Mouse (Mus musculus) monocyte, adult 5-6 weeks (primary cell): ENCODE results near the gene Ptprm. TPM values are rescaled to one million over a fixed set of nuclear protein-coding genes. Genes with fewer than 3 reads are reported as not detected.

Experiments used
- ATAC-seq: fragments of 153-309, 156-312 bp; replicated peaks from 2 replicates; pipeline ENCODE4 v1.8.0; 2017; ENCODE audit warnings: mild to moderate bottlenecking; ENCODE audit not compliant: low TSS enrichment, insufficient number of reproducible peaks, severe bottlenecking, poor library complexity, low FRiP score
- total RNA-seq: library from RNA; stranded (forward); fragments of 200-1000, 200-491, 200-594 nt; gene quantifications from 3 replicates; pipeline ENCODE4 v1.2.3, GENCODE M21; 2017

Gene Ptprm
- total RNA-seq: 0.49 TPM in 1 of 3 replicates, not detected in the others

- ATAC-seq: no peak
These were observed at the start of gene Ptprm for GRCm38 (mm10) chr17:67354451-67355011. Ptprm (minus strand) TSS chr17:67354457.

DNA sequence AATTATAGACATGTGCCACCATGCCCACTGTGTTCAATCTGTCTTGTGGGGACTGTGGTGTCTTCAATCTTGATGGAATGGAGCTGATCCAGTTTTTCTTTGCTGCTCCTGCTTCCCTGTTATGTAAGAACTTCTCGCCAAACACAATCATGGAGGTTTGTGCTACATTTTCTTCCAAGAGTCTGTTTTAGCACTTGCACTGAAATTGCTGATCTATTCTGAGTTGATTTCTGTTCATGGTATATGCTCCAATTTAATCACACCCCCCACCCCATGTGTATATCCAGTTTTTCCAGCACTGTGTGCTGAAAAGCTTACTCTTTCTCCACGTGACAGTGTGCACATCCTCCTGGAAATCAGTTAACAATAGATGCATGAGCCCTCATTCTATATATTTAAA lies 41.9 kb upstream of the Ptprm start:
- ATAC-seq: no peak

DNA sequence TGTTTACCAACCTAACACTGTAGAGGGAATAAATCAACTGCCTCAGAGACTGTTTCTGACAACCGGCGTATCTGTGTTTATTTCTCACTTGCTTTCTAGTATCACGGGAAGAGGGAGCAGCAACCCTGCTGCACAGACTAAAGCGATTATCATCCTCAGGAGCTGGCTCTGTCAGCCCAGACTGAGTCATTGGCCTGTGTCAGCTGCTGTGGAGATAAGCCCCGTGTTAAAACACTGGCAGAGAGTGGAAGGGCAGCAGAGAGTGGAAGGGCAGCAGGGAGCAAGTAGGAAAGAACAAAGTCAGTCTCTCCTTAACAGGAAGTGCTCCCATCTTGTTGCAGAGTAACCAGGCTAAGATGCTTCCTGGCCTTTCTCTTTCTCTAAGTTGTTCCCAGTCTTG lies 36.6 kb upstream of the Ptprm start:
- ATAC-seq: no peak

GRCm38 (mm10) chr17:67388171-67388570 lies 33.9 kb upstream of the Ptprm start:
- ATAC-seq: no peak

DNA sequence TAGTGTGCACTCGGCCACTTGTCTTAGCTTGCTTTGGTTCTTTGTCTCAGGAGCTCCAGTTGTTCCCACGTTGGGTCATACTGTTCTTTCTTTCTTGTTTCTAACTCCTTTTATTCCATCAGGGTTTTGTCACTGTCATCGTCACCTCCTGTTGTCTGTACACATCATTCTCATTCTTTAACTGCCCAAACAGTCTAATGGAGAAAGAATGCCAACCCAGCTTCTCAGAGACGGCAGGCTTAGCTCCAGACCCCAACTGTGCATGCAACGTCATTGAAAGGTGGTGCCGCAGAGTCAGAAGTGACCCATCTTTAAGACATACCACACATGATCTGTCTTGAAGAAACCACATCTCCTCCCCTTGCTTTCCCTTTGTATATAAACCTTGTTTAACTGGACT lies 31.0 kb upstream of the Ptprm start:
- no peak for ATAC-seq

DNA sequence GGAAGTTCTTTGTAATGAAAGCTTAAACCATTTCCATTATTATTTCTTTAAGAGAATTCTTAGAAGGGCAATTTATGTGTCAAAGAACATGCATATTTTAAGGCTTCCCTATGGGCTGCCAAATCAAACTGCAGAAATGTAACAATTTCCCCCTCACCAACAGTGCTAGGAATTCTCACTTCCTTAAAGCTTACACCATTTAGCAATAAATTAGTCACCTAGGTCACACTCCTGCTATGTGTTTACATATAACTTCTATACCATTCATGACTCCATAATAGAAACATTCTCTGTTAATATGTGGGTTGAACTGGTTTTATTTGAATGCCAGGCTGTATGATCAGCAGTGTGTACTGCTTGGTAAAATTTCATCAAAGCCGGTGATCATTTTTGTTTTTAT lies 29.4 kb upstream of the Ptprm start:
- ATAC-seq: no peak

GRCm38 (mm10) chr17:67381618-67382017 lies 27.4 kb upstream of the Ptprm start:
- no peak for ATAC-seq

- no peak for ATAC-seq
These were observed 13.6 kb upstream of the Ptprm start for GRCm38 (mm10) chr17:67367866-67368265.

GRCm38 (mm10) chr17:67364491-67364890 lies 10.2 kb upstream of the Ptprm start:
- ATAC-seq: no peak

DNA sequence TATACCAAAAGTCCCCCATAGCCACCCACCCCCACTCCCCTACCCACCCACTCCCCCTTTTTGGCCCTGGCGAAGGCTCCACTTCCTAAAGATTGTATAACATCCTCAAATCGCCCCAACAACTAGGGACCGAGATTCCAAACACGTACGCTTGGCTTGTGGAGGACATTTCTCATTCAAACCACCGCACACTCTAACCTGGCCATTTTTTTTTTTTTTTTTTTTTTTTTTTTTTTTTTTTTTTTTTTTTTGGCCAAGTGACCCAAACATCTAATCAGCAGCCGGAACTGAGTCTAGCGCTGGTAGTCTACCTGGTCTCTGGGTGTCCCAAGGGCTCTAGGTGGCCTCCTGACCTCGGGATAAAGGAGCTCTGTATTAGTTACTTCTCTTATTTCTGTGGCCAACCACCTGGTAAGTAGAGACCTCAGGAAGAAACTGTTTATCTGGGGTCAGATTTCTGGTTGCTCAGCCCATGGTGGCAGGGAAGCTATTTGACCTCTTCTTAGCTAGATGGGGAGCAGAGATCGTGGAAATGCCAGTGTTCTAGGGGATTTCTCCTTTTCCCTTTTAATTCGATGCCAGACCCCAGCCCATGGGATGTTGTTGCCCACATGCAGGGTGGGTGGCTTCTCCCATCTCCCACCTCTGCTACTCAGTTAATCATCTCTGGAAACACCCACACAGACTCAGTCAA lies 9.3 kb upstream of the Ptprm start:
- no peak for ATAC-seq

GRCm38 (mm10) chr17:67362131-67362530 lies 7.9 kb upstream of the Ptprm start:
- no peak for ATAC-seq

GRCm38 (mm10) chr17:67360606-67361005 lies 6.3 kb upstream of the Ptprm start:
- no peak for ATAC-seq

DNA sequence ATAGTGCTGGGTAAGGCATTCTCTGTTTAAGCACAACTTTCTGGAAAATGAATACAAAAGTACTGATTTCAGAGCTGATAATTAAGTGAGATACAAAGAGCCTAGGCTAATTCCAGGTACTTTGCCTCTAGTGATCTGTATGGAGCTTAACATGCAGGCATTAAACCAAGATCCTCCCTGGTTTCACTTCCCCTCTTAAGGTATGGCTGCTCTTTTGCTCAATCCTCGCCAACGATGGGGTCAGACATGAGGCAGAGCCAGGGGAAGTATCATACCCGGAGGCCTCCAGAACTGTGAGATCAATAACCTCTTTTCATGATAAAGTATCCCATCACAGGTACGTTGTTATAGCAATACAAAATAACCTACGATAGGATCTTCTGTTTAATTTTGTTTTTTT lies 5.3 kb upstream of the Ptprm start:
- no peak for ATAC-seq

DNA sequence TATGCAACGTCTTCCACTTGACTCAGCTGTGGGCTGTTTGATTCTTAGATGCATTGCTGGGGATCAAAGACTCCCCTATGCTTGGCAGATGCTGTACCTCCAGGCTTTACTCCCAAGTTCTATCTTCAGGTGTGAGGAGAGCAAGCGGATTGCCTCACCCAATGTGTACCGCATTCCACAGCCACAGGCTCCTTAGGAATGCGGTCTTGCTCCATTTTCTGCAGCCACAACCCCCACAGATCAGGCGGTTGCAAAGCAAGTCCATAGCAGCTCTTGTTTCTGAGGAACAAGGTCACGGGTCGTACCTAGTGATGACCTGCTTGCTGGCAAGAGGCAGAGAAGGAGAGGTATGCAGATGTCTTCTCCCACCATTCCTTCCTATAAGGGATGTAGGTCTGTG lies 4.3 kb upstream of the Ptprm start:
- ATAC-seq: no peak

- no peak for ATAC-seq
These were observed 2.9 kb upstream of the Ptprm start for GRCm38 (mm10) chr17:67357191-67357590.

GRCm38 (mm10) chr17:67355251-67355650 lies 994 bp upstream of the Ptprm start:
- no peak for ATAC-seq

DNA sequence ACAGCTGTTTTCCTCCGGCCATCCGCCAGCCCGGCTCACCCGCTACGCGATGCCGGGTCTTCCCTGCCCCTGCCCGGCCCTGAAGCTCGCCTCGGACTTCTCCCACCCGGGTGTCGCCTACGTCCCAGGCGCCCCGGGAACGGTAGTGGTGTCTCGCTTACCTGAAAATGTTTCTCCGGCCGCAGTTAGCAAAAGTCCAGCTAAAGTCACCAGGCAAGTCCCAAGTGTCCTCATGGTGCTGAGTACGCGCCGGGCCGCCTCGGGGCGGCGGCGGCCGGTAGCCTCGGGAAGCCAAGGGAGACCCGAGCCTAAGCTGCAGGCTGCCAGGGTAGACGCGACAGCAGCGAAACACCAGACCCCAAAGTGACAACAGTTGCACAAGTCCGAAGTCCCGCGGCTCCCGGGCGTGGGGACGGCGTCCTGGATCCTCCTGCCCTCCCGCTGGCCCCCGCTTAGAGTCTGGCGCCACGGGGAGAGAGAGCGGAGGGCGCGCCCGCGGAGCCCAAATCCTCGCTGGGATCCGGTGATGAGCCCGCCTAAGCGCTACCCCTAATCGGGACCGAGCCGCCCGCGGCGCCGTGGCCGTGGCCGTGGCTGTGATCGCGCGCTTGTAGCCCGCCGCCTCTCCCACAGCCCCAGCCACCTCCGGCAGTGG lies 334 bp downstream of the Ptprm start:
- no peak for ATAC-seq

DNA sequence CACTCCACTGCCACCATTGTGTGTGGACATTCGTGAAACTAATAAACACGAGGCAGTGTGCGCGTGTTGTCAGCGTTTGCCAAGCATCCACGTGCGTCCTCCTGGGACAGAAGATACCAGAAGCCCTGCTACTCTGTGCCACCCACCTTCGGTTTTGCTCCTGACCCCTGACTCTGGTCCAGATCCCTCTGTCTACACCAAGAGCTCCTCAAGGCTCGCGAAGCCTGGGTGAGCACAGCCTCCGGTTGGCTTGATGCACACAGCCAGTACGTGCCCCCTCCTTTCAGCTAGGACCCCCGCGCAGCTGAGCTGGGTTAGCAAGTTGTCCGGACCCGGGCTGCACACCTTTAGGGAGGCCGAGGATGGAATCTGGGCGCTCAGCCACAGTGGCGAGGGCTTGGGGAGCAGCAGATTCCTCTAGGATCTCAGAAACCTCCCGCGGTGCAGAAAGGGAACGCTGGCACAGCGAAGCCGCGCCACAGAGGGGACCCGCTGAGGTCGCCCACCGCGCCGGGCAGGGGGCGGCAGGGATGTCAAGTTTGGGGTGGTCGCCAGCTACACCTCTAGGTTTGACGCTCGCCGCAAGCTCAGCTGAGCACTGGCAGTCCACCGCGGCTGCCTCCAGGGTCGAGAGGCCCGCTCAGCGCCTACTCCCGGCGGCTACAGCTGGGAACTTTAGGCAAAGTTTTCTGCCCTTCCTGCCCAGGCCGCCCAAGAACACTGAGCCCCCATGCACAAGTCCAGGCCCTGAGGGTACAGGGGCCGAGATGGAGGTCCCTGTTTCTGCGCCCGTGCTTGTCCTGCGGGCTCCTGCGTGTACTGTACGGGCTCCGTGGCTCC lies 1.1 kb downstream of the Ptprm start:
- no peak for ATAC-seq

DNA sequence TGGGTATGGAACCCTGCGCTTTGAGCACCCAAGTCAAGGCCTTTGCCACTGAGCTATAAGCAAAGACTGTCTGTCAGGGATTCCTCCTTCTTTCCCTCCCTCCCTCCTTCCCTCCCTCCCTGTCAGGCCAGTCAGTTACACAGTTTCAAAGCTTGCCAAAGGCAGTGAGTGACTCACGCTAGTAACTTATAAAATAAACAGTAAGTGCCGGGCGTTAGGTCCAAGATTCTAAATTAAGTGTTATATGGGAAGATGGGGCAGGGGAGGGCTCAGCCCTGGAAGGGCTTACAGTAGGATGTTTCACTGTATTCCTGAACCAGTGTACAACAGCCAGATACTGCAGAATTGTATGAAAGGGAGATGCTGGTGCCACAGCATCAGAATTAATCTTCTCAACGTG lies 2.8 kb downstream of the Ptprm start:
- no peak for ATAC-seq
